Mouse (Mus musculus) ES-E14 (cell line): ENCODE results near the gene Mettl14.

Experiments used
- CHD2 ChIP-seq: IDR thresholded peaks from 2 replicates; pipeline ENCODE4 v1.6.1; 2014; ENCODE audit warnings: mild to moderate bottlenecking, low read depth, low read length, inconsistent platforms
- HCFC1 ChIP-seq: IDR thresholded peaks from 2 replicates; pipeline ENCODE4 v1.6.1; 2012; ENCODE audit warnings: low read length, inconsistent platforms, borderline replicate concordance; ENCODE audit not compliant: insufficient read depth
- MAFK ChIP-seq: IDR thresholded peaks from 2 replicates; pipeline ENCODE4 v1.6.1; 2014; ENCODE audit warnings: mild to moderate bottlenecking, low read depth, low read length, inconsistent platforms; ENCODE audit not compliant: insufficient read depth
- ZC3H11A ChIP-seq: IDR thresholded peaks from 2 replicates; pipeline ENCODE4 v1.6.1; 2012; ENCODE audit warnings: low read depth, mild to moderate bottlenecking, inconsistent platforms, low read length, borderline replicate concordance
- ZNF384 ChIP-seq: IDR thresholded peaks from 2 replicates; pipeline ENCODE4 v1.6.1; 2012; ENCODE audit warnings: low read depth, low read length, inconsistent platforms

GRCm38 (mm10) chr3:123353183-123353582 lies 32.7 kb downstream of the Mettl14 start:
- TF ChIP-seq HCFC1 = no peak
- TF ChIP-seq ZC3H11A = no peak
- no peak for TF ChIP-seq MAFK
- peak; percentile 67 for TF ChIP-seq ZNF384
- TF ChIP-seq CHD2 = no peak
